Mouse (Mus musculus): ENCODE measurements at regions not wholly inside any gene's neighbourhood (a gene's known extent, or its start where the extent isn't known, plus 50 kb on each side); places are given as distances from the start of the nearest gene placed in this dataset.
A peak's percentile ranks its signal among the peaks of the same experiment; 100 is the strongest.

DNA sequence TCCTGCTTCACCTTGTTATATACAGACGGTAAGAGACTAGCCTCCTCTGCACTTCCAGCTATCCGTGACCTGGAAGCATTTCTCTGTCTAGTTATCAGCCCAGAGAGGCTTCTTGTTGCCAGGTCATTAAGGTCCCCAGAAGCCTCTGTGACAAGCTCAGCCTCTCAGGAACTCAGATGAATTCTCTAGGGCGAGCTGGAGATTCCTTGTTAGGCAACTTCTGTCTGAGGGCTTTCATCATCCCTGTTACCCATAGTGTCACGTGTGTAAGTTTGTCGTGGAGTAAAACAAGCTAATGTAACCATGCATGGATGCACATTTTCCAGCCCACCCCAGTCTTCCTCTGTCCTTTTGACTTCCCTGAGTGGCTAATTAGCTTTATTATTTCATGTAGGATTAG lies 126.3 kb upstream of the Ednra start:
- no peak for DNase-seq

DNA sequence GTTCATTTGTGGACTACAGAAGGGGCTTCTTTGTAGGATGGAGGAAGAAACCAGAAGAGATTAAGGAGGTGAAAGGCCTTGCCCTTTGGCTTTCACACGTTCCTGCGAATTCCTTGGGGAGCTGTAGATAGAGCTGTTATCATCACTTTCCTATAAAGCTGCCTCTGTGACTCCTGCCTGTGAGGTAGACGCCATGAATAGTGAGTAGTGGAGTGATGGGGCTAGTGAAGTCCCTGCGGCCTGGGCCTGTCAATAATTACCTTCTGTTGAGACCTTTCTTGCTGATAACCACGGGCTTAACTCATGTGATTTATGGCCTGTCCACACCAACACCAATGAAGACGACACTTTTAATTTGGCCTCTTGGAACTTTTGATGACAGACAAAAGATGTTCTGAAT lies 146.0 kb upstream of the Ednra start:
- no peak for DNase-seq

DNA sequence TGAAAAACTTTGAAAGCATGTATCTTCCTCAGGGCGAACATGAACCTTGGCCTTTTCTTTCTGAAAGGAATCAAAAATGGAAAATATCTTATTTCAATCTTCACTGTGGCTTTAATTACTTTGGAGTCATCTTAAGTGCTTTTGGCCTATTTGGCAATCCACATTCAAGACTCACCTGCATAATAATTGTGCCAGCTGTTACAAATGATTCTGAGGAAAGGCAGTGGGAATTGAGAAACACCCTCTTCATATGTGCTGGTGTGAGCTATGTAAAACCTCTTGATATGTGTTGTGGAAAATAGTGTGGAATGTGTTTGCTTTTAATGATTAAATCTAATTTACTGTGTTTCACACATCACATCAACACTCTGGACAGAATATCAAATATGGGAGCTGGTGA lies 148.5 kb upstream of the Ednra start:
- DNase-seq = no peak

DNA sequence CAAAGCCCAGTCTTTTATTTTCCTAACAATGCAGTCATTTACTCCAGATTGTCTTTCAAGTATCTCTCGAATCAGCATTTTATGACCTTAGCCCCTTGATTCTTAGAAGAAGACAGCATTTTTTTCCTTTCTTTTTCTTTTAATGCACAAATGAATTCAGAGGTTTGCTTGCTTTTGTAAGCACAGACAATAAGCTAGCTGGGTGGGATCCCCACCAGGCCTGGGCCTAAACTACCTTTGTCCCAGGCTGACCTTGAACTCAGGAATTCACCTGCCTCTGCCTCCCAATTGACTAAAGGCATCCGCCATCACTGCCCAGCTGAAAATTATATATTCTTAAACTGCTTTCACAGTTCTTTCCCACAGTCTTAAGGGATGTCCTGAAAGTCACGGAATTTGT lies 195.5 kb upstream of the Ednra start:
- DNase-seq = no peak

DNA sequence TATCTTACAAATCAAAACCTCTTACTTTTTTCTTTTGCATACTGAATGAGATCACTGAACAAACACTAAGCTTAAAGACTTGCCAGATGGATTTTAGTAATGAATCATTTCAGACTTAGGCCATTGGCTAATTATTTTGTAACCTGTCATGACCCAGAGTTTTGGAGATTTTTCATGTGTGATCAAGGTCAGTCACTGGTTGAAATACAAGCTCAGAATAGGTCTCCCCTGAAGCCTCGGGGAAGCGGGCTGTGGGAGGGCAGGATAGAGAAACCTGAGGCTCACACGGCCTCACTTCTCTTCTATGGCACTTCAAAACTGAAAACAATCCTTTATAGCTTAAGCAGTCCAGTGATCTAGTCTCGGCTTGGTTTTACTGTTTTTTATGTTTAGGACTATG lies 197.6 kb upstream of the Ednra start:
- peak; percentile 32 for DNase-seq

DNA sequence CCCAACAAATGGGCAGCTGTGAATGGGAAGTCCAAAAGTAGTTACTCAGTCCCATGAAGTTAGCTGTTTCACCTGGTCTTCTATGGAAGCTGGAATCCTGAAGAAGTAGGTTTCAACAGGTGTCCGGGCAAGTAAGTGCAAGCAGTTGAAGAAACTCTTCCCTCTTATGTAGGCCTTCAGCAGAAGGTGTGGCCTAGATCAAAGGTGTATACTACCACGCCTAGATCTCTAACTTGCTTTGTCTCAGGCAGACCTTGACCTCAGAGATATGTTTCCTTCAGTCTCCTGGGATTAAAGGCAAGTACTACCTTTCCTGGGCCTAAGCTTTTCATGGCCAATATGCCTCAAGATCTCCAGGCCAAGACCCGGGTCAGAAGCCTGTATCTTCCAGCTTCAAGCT lies 223.4 kb upstream of the Ednra start:
- DNase-seq = no peak

GRCm38 (mm10) chr8:77949640-77950039 lies 225.4 kb upstream of the Ednra start:
- DNase-seq = no peak

- no peak for DNase-seq
Observed at GRCm38 (mm10) chr8:77958814-77959372, 234.6 kb upstream of the Ednra start.

DNA sequence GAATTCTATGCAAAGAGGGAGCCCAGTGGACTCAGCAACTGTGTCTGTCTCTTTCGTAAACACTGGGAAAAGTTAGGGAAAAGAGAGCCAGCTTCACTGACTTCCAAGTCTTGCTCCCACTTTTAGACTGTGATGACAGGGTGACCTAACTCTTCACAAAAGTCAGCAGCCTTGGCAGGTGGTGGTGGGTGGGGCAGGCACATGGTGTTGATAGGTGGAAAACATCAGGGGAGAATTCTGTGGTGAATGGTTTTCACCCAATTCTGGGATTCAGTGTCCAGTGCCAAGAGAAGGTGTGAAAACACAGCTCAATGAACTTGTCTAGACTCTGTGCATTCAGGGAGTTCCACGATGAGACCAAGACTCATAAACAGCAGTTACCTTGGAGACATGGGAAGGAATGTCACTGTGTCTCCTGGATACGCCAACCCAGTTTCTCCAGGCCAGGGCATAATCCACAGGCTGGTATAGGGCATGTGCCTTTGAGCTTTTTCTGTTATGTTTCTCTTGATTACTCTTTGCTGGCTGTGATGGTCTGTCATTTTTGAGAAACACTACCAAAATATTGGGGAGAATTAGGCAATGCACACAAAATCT lies 238.9 kb upstream of the Ednra start:
- no peak for DNase-seq

GRCm38 (mm10) chr8:77970378-77970777 lies 242.7 kb upstream of the Ttc29 start:
- peak; percentile 2 for DNase-seq

- no peak for DNase-seq
Observed at GRCm38 (mm10) chr8:77973714-77974113, 239.4 kb upstream of the Ttc29 start.

- DNase-seq = no peak
Observed at GRCm38 (mm10) chr8:77979106-77979505, 234.0 kb upstream of the Ttc29 start.

DNA sequence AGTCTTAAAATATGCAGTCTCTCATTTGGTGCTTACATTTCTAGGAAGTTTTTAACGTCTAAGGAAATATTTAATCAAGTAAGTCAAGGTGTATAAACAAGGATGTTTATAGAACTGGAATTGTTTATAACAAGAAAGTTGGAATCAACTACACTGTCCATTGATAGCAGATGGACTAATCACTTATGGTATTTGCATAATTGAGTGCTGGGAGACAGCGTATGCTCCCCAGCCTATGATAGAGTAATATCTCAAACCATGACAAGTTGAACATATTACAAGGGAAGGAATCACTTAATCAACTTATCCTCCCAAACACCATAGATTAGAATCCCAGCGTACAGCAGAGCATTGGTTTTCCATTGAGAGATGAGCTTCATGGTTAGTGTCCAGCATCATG lies 232.4 kb upstream of the Ttc29 start:
- DNase-seq = no peak

- DNase-seq = no peak
Observed at GRCm38 (mm10) chr8:77982031-77982430, 231.1 kb upstream of the Ttc29 start.

GRCm38 (mm10) chr8:77983476-77983875 lies 229.6 kb upstream of the Ttc29 start:
- no peak for DNase-seq

DNA sequence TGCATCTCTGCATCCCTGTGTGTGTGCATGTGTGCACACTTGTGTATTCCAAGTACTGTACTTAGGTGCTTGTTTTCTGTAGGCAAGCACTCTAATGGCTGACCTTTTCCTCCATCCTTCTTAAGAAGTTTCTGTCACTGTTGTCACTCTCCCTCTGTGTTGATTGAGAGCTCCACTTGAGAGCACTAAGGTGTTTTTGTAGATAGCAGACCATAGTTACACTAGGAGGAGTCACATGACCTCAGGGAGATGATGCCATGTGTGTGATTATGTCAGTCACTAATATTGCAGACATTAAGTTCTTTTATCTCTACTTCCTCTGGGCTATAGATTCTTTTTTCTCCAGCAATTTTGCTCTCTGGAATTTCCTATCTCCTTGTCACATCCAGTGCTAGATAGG lies 225.9 kb upstream of the Ttc29 start:
- DNase-seq = no peak

GRCm38 (mm10) chr8:77988291-77989056 lies 224.6 kb upstream of the Ttc29 start:
- DNase-seq = no peak

DNA sequence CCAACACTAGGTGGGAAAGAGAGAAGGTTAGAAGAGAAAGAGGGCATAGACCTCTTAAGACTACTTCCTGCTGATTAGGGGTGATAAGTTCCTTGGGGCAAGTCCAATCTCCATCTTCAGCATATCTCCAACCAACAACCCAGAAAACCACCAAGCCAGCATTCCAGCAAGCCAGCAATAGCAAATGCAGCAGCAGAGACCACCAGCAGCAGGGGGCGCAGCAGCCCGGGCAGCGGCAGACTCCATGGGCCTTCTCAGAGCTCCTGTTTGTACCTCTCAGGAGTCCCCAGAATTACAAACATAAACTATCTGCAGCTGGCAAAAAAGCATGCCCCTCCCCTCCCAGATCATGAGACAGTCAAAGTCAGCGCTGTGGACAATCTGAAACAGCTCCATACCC lies 222.0 kb upstream of the Ttc29 start:
- DNase-seq = no peak

GRCm38 (mm10) chr8:78000303-78000702 lies 212.8 kb upstream of the Ttc29 start:
- DNase-seq = no peak

GRCm38 (mm10) chr8:78001656-78002055 lies 211.4 kb upstream of the Ttc29 start:
- no peak for DNase-seq

GRCm38 (mm10) chr8:78002071-78002470 lies 211.0 kb upstream of the Ttc29 start:
- DNase-seq = no peak

- peak; percentile 64 for DNase-seq
Observed at GRCm38 (mm10) chr8:78003888-78004543, 209.1 kb upstream of the Ttc29 start.

- no peak for DNase-seq
Observed at GRCm38 (mm10) chr8:78004891-78005290, 208.2 kb upstream of the Ttc29 start.
